Mouse (Mus musculus): ENCODE measurements at regions not wholly inside any gene's neighbourhood (a gene's known extent, or its start where the extent isn't known, plus 50 kb on each side); places are given as distances from the start of the nearest gene placed in this dataset.
"Not testable (repeated sequence)": the region's sequence is repeated elsewhere in the genome, so short reads cannot be mapped to it uniquely, and the experiment has no call there.

DNA sequence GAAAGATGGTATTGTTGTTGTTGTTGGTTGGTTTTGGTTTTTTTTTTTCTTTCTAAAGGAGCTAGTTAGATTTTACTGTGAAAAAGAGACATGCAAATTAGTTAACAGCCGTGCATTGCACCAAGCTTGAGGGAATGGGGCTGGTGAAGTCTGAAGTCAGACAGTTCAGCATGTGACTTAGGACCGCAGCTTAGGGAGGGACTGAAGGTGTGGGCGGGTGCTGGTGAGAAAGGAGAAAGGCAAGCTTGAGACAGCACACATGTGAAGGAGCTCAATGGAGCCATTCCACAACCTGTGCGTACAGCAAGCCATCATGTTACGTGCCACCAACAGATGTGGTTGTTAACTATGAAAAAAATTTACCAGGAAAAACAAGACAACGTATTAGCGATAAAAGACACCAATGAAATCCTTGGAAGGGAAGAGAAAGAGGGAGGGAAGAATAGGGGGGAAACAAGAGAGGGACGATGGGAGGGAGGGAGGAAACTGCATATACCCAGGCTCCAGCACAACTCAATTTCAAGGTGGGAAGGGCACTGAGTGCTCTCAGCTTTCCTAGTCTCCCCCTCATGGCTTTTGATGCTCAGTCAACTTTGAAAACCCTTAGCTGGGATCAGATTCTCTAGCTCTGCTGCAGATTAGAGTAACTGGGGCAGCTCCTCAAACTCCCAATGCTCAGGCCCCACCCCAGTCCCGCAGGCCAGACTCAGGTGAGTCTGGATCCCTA lies 218.1 kb upstream of the Btg1 start:
- H3K9me3 ChIP-seq (ENCODE audit: control insufficient read depth, low read length) = no peaks in the 10 kb centered on the region
- H3K27ac ChIP-seq (ENCODE audit: low read depth, low read length) = no peak overlapping the region
- peaks cover 2% of the 10 kb centered on the region; the same call in 1 of the 2 replicates for H3K4me1 ChIP-seq (replicated peaks; ENCODE audit: control insufficient read depth, insufficient read depth, low read length)
- H3K27me3 ChIP-seq (ENCODE audit: control insufficient read depth, insufficient read depth, low read length) = no peaks in the 10 kb centered on the region
- H3K4me2 ChIP-seq (ENCODE audit: low read depth, low read length, severe bottlenecking) = no peak overlapping the region
- no peaks in the 10 kb centered on the region for H3K36me3 ChIP-seq (ENCODE audit: control insufficient read depth, insufficient read depth, low read length)
- WGBS = 86% methylated on average over 9 of the region's 9 CpGs
- H3K4me3 ChIP-seq (ENCODE audit: low read depth, low read length) = no peak overlapping the region
- H3K9ac ChIP-seq (ENCODE audit: low read length) = no peak overlapping the region
- no peak for DNase-seq (ENCODE audit: low spot score)
- ATAC-seq (replicated peaks; ENCODE audit: low FRiP score) = no peak

DNA sequence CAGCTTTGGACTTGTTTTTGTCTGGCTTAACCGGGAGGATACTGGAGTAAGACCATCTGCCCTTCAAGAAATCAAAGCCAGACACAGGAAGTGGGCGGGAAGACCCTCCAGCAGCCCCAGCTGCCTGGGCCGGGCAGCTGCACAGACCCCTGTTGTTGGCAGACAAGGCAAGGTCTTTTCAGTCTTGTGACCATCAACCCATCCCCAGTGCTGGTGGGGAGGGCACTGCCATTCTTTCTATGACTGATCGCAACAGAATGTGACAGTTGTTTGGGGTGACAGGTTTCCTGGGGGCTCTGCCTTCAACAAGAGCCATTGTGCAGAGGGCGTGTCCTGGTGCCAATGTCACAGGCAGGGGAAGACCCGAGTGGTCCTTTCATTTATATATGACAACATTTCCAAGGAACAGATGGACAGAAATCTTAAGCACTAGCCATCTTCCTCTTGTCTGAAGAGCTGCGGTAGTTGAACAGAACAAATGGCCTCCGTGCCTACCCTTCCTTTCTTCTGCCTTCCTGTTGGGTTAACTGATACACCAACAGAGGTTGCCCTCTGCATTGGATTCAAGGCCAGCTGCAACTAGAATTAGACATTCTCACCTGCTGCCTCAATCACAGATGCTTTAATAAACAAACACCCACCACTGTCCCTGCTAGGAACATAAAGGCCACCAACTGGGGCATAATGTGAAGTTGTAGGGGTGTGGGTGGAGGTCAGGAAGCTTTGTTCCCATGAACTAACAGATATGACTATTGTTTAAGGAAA lies 217.0 kb upstream of the Btg1 start:
- 74% methylated on average over 8 of the region's 8 CpGs for WGBS
- Histone ChIP-seq H3K27ac (ENCODE audit: low read depth, low read length) (no peak overlapping the region), H3K9me3 (ENCODE audit: control insufficient read depth, low read length) (no peaks in the 10 kb centered on the region), H3K27me3 (ENCODE audit: control insufficient read depth, insufficient read depth, low read length) (no peaks in the 10 kb centered on the region), H3K4me3 (ENCODE audit: low read depth, low read length) (no peak overlapping the region), H3K4me2 (ENCODE audit: low read depth, low read length, severe bottlenecking) (no peak overlapping the region), H3K4me1 (replicated peaks; ENCODE audit: control insufficient read depth, insufficient read depth, low read length) (peaks cover 2% of the 10 kb centered on the region; the same call in 1 of the 2 replicates), H3K9ac (ENCODE audit: low read length) (no peak overlapping the region), H3K36me3 (ENCODE audit: control insufficient read depth, insufficient read depth, low read length) (no peaks in the 10 kb centered on the region)
- DNase-seq (ENCODE audit: low spot score) = no peak
- no peak for ATAC-seq (replicated peaks; ENCODE audit: low FRiP score)

DNA sequence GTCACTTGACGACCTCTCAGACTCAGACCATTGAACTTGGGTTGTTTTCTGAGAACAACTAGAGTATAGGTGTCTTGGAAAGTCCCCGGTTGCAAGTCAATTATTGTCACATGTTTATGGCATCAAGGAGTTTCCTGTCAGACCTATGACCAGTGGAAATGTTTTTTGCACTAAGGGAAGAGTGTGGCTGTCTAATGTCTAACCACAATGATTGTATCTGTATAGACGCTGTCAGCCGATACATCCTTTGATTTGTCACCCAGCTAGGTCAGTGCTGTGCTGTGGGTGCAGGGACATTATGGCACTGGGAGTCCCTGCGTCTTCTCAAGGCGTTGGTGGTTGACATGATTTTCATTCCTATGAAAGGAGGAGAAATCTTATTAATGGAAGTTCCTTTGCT lies 216.0 kb upstream of the Btg1 start:
- Histone ChIP-seq H3K27ac (ENCODE audit: low read depth, low read length) (no peak overlapping the region), H3K27me3 (ENCODE audit: control insufficient read depth, insufficient read depth, low read length) (no peaks in the 10 kb centered on the region), H3K4me3 (ENCODE audit: low read depth, low read length) (no peak overlapping the region), H3K4me2 (ENCODE audit: low read depth, low read length, severe bottlenecking) (no peak overlapping the region), H3K4me1 (replicated peaks; ENCODE audit: control insufficient read depth, insufficient read depth, low read length) (peaks cover 2% of the 10 kb centered on the region; the same call in 1 of the 2 replicates), H3K9me3 (ENCODE audit: control insufficient read depth, low read length) (no peaks in the 10 kb centered on the region), H3K36me3 (ENCODE audit: control insufficient read depth, insufficient read depth, low read length) (no peaks in the 10 kb centered on the region), H3K9ac (ENCODE audit: low read length) (no peak overlapping the region)
- ATAC-seq (replicated peaks; ENCODE audit: low FRiP score) (no peak), DNase-seq (ENCODE audit: low spot score) (no peak)
- 94% methylated on average over 6 of the region's 6 CpGs for WGBS

DNA sequence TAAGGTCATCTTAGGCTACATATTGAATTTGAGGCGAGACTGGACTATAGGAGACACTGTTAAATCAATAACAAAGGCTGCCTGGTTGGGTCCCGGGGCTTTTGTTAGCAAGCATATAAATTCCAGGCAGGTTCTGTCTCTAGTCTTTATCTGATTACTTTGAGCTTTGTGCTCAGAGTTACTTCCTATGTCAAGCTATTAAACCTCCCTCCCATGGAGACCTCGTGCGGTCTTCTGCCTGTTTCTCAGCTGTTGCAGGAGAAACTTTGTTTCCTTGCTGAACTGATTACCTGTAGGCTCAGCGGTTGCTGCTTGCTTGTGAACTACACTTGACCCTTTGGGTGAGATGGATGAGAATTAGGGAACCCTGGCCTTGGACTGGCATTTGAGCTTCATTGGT lies 210.5 kb upstream of the Btg1 start:
- Histone ChIP-seq H3K4me1 (replicated peaks; ENCODE audit: control insufficient read depth, insufficient read depth, low read length) (no peaks in the 10 kb centered on the region), H3K9ac (ENCODE audit: low read length) (no peak overlapping the region), H3K27me3 (ENCODE audit: control insufficient read depth, insufficient read depth, low read length) (no peaks in the 10 kb centered on the region), H3K9me3 (ENCODE audit: control insufficient read depth, low read length) (no peaks in the 10 kb centered on the region), H3K36me3 (ENCODE audit: control insufficient read depth, insufficient read depth, low read length) (no peaks in the 10 kb centered on the region), H3K4me2 (ENCODE audit: low read depth, low read length, severe bottlenecking) (no peak overlapping the region), H3K27ac (ENCODE audit: low read depth, low read length) (no peak overlapping the region), H3K4me3 (ENCODE audit: low read depth, low read length) (no peak overlapping the region)
- ATAC-seq (replicated peaks; ENCODE audit: low FRiP score) = no peak
- WGBS = 74% methylated on average over 5 of the region's 5 CpGs
- DNase-seq (ENCODE audit: low spot score) = no peak

DNA sequence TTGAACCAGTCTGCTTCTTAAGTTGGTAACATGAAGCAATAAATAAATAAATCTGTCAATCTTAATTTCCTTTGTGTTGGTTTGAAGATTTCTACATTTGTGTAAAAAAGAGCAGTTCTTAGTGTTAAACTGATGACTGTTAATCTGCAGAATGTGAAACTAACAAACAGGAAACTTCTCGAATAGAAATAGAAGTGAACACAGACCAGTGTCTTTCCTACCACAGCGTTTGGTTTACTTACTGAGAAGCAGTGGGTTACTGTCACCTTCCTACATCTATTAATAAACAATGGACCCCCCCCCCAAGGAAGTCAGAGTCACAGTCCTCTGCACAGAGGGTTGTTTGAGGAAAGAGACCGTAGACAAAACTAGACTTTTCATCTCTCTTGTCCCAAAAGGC lies 209.0 kb upstream of the Btg1 start:
- no peak for ATAC-seq (replicated peaks; ENCODE audit: low FRiP score)
- H3K4me2 ChIP-seq (ENCODE audit: low read depth, low read length, severe bottlenecking) = no peak overlapping the region
- H3K27me3 ChIP-seq (ENCODE audit: control insufficient read depth, insufficient read depth, low read length) = no peaks in the 10 kb centered on the region
- no peak overlapping the region for H3K9ac ChIP-seq (ENCODE audit: low read length)
- no peak overlapping the region for H3K27ac ChIP-seq (ENCODE audit: low read depth, low read length)
- no peak for DNase-seq (ENCODE audit: low spot score)
- 88% methylated on average over 3 of the region's 3 CpGs for WGBS
- H3K36me3 ChIP-seq (ENCODE audit: control insufficient read depth, insufficient read depth, low read length) = no peaks in the 10 kb centered on the region
- H3K4me3 ChIP-seq (ENCODE audit: low read depth, low read length) = no peak overlapping the region
- H3K9me3 ChIP-seq (ENCODE audit: control insufficient read depth, low read length) = no peaks in the 10 kb centered on the region
- no peaks in the 10 kb centered on the region for H3K4me1 ChIP-seq (replicated peaks; ENCODE audit: control insufficient read depth, insufficient read depth, low read length)

DNA sequence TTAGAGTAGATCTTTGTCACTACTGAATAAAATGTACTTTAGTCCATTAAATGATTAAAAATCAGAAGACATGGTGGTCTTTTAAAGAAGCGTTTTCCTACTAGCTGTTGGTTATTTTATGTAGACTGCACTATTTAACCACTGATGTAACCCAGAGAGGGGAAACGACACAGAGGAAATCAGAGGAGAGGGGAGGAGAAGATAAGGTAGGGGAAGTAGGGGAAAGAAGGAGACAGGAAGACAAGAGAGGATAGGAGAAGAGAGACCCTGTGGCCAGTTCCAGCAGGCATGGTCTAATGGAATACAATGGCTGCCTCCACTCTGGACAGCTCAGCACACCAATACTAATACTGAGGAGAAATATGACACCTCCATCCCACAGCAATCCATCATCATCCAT lies 208.6 kb upstream of the Btg1 start:
- no peak for ATAC-seq (replicated peaks; ENCODE audit: low FRiP score)
- 89% methylated on average over 2 of the region's 2 CpGs for WGBS
- H3K4me2 ChIP-seq (ENCODE audit: low read depth, low read length, severe bottlenecking) = no peak overlapping the region
- H3K4me3 ChIP-seq (ENCODE audit: low read depth, low read length) = no peak overlapping the region
- no peaks in the 10 kb centered on the region for H3K27me3 ChIP-seq (ENCODE audit: control insufficient read depth, insufficient read depth, low read length)
- no peak overlapping the region for H3K27ac ChIP-seq (ENCODE audit: low read depth, low read length)
- no peaks in the 10 kb centered on the region for H3K9me3 ChIP-seq (ENCODE audit: control insufficient read depth, low read length)
- H3K36me3 ChIP-seq (ENCODE audit: control insufficient read depth, insufficient read depth, low read length) = no peaks in the 10 kb centered on the region
- DNase-seq (ENCODE audit: low spot score) = no peak
- H3K9ac ChIP-seq (ENCODE audit: low read length) = no peak overlapping the region
- no peaks in the 10 kb centered on the region for H3K4me1 ChIP-seq (replicated peaks; ENCODE audit: control insufficient read depth, insufficient read depth, low read length)

DNA sequence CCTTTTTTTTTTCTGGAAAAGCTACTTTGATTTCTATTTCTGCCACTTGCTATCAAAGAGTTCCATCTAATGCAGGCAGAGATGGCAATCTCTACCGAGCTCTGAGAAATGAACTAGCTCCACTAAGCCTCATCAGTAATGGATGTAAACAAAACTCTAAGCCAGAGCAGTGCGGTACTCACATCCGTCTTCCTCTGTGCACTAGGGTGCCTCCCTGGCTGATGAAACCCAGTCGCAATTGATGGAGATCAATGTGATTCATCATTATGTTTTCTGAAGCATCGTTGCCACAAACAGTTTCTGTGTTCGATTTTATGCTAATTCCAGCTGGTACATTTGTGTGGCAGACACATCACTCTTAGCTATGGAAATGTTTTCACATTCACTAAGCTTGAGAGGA lies 206.8 kb upstream of the Btg1 start:
- no peak for ATAC-seq (replicated peaks; ENCODE audit: low FRiP score)
- Histone ChIP-seq H3K4me2 (ENCODE audit: low read depth, low read length, severe bottlenecking) (no peak overlapping the region), H3K36me3 (ENCODE audit: control insufficient read depth, insufficient read depth, low read length) (no peaks in the 10 kb centered on the region), H3K4me1 (replicated peaks; ENCODE audit: control insufficient read depth, insufficient read depth, low read length) (no peaks in the 10 kb centered on the region), H3K27me3 (ENCODE audit: control insufficient read depth, insufficient read depth, low read length) (no peaks in the 10 kb centered on the region), H3K9ac (ENCODE audit: low read length) (no peak overlapping the region), H3K4me3 (ENCODE audit: low read depth, low read length) (no peak overlapping the region), H3K9me3 (ENCODE audit: control insufficient read depth, low read length) (no peaks in the 10 kb centered on the region), H3K27ac (ENCODE audit: low read depth, low read length) (no peak overlapping the region)
- DNase-seq (ENCODE audit: low spot score) = no peak
- WGBS = 86% methylated on average over 6 of the region's 6 CpGs

DNA sequence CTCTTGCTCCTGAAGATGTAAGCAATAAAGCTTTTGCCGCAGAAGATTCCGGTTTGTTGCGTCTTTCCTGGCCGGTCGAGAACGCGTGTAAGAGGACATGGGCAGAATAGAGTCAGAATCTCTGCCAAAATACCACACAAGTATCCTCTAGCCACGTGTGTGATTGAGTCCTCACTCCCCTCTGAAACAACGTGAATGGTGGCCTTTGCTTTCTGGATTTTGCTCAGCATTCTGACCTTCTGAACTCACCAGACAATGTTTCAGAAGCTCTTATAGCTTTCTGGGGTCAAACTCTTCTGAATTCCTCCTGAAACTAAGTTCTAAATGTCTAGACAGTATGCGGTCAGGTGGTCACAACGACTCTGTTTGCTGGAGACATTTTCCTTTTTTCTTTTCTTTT lies 202.0 kb upstream of the Btg1 start:
- no peak for DNase-seq (ENCODE audit: low spot score)
- no peak overlapping the region for H3K9ac ChIP-seq (ENCODE audit: low read length)
- no peaks in the 10 kb centered on the region for H3K4me1 ChIP-seq (replicated peaks; ENCODE audit: control insufficient read depth, insufficient read depth, low read length)
- no peak overlapping the region for H3K27ac ChIP-seq (ENCODE audit: low read depth, low read length)
- no peaks in the 10 kb centered on the region for H3K36me3 ChIP-seq (ENCODE audit: control insufficient read depth, insufficient read depth, low read length)
- no peaks in the 10 kb centered on the region for H3K27me3 ChIP-seq (ENCODE audit: control insufficient read depth, insufficient read depth, low read length)
- no peaks in the 10 kb centered on the region for H3K9me3 ChIP-seq (ENCODE audit: control insufficient read depth, low read length)
- no peak overlapping the region for H3K4me3 ChIP-seq (ENCODE audit: low read depth, low read length)
- H3K4me2 ChIP-seq (ENCODE audit: low read depth, low read length, severe bottlenecking) = no peak overlapping the region
- ATAC-seq (replicated peaks; ENCODE audit: low FRiP score) = no peak
- WGBS = 91% methylated on average over 11 of the region's 11 CpGs

DNA sequence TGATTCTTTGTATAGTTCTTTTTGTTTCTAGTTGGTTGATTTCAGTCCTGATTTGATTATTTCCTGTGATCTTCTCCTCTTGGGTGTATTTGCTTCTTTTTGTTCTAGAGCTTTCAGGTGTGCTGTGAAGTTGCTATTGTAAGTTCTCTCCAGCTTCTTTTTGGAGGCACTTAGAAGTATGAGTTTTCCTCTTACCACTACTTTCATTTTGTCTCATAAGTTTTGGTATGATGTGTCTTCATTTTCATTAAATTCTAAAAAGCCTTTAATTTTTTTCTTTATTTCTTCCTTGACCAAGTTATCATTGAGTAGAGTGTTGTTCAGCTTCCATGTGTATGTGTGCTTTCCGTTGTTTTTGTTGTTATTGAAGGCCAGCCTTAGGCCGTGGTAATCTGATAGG lies 195.3 kb upstream of the Btg1 start:
- H3K27me3 ChIP-seq (ENCODE audit: control insufficient read depth, insufficient read depth, low read length); ATAC-seq (replicated peaks; ENCODE audit: low FRiP score); H3K9me3 ChIP-seq (ENCODE audit: control insufficient read depth, low read length); H3K4me1 ChIP-seq (replicated peaks; ENCODE audit: control insufficient read depth, insufficient read depth, low read length); DNase-seq (ENCODE audit: low spot score); H3K9ac ChIP-seq (ENCODE audit: low read length); H3K4me2 ChIP-seq (ENCODE audit: low read depth, low read length, severe bottlenecking); H3K27ac ChIP-seq (ENCODE audit: low read depth, low read length); H3K4me3 ChIP-seq (ENCODE audit: low read depth, low read length); H3K36me3 ChIP-seq (ENCODE audit: control insufficient read depth, insufficient read depth, low read length): not testable (repeated sequence)
- 85% methylated on average over 2 of the region's 2 CpGs for WGBS

Measured in forebrain, embryonic 11.5 days (tissue).